Mouse (Mus musculus): ENCODE measurements around the gene Cdx2. TPM values are rescaled to one million over a fixed set of nuclear protein-coding genes. Genes with fewer than 3 reads are reported as not detected.

Cdx2 gene
- 0.09 TPM in 1 of 2 replicates, not detected in the other for polyA plus RNA-seq (2015; fragmentation: Nextera tagmentation; extraction: Ambion mirVana)

DNA sequence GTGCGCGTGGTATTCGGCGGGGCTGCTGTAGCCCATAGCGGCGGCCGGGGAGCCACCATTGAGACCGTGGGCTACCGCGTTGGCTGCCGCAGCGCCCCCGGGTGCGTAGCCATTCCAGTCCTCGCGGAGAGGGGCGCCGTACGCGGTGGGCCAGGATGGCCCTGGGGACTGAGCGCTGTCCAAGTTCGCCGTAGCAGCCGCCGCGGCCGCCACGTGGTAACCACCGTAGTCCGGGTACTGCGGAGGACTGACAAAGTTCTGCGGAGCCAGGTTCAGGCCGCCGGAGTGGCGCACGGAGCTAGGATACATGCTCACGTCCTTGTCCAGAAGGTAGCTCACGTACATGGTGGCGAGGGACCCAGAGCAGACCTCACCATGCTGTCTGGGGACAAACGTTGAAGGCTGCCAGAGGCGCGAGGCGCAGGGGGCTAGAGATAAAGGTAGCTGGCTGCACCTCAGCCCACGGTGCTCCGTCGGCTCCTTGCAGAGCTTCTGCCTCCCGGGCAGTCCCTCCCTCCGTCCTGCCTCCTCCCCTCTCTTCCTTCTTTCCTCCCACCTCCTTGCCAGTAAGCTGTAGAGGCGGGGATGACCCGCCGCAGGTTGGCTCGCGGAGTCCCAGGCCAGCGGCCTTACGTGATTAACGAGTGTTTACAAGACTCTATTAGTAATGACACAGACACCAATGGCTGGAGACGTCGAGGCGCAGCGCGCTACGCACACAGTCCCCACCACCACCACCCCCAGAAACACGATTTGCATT lies at the start of gene Cdx2:
Gene Cdx2, minus strand, starts transcription at position 633 of the 760 bp plus-strand sequence.
- H3K4me2 ChIP-seq (ENCODE audit: low read depth, low read length): peak within 1 kb of the TSS; percentile 3; the same call in 1 of the 2 replicates
- H3K27me3 ChIP-seq (ENCODE audit: control insufficient read depth, insufficient read depth, low read depth, low read length): peaks cover 98% of the 10 kb centered on the region
- no peak within 1 kb of the TSS for H3K27ac ChIP-seq (ENCODE audit: low read length)
- no peak within 1 kb of the TSS for H3K4me3 ChIP-seq (ENCODE audit: low read length)
- H3K9ac ChIP-seq (ENCODE audit: low read length): no peak within 1 kb of the TSS
- H3K36me3 ChIP-seq (ENCODE audit: control insufficient read depth, insufficient read depth, low read length): no peaks in the 10 kb centered on the region
- H3K4me1 ChIP-seq (replicated peaks; ENCODE audit: control insufficient read depth, insufficient read depth, low read length): peaks cover 5% of the 10 kb centered on the region; the same call in 1 of the 2 replicates
- WGBS: under 1% methylated on average over 51 of the region's 63 CpGs
- ATAC-seq (ENCODE audit: low read depth): no peak
- no peaks in the 10 kb centered on the region for H3K9me3 ChIP-seq (ENCODE audit: control insufficient read depth, low read length)

DNA sequence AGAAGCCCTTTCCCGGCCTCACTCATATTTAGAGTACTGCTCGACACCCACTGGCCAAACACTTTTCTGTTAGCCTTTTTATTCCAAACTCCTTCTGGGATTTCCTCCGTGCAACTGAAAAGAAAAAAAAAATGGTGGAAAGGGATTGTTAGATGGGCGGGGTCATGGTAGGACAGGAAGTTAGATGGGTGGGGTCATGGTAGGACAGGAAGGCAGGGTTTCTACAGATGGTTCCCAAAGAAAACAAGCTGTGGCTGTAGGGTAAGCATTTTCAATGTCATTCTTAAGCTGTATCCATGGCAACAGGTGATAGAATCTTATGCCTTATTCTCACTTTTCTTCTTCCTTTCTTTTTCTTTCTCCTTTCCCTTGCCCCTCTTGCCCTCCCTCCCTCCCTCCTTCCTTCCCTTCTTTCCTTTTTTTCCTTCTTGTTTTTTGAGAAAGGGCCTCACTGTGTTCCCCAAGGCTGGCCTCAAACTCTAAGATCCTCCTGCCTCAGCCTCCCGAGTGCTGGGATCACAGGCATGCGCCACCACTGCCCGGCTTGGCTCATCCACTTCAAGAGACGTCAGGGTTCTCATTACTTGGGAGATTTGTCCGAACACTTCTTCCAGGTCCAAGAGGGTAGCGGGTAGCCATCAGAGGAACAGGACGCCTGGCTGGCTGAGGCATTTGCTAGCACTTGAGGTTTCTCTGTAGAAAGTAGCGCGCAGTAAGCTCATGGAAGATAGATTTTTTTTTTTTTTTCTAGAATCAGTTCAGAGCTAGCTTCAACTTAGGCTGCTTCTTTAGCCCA lies 49.4 kb upstream of the Cdx2 start:
- Histone ChIP-seq H3K27ac (ENCODE audit: low read length) (no peak overlapping the region), H3K9me3 (ENCODE audit: control insufficient read depth, low read length) (no peaks in the 10 kb centered on the region), H3K27me3 (ENCODE audit: control insufficient read depth, insufficient read depth, low read depth, low read length) (no peaks in the 10 kb centered on the region), H3K9ac (ENCODE audit: low read length) (no peak overlapping the region), H3K4me2 (ENCODE audit: low read depth, low read length) (no peak overlapping the region), H3K4me1 (replicated peaks; ENCODE audit: control insufficient read depth, insufficient read depth, low read length) (no peaks in the 10 kb centered on the region), H3K4me3 (ENCODE audit: low read length) (no peak overlapping the region), H3K36me3 (ENCODE audit: control insufficient read depth, insufficient read depth, low read length) (no peaks in the 10 kb centered on the region)
- WGBS: 82% methylated on average over 13 of the region's 13 CpGs
- ATAC-seq (ENCODE audit: low read depth): no peak

- WGBS: 55% methylated on average over 3 of the region's 3 CpGs
- no peaks in the 10 kb centered on the region for H3K36me3 ChIP-seq (ENCODE audit: control insufficient read depth, insufficient read depth, low read length)
- H3K9ac ChIP-seq (ENCODE audit: low read length): no peak overlapping the region
- H3K27me3 ChIP-seq (ENCODE audit: control insufficient read depth, insufficient read depth, low read depth, low read length): no peaks in the 10 kb centered on the region
- H3K4me2 ChIP-seq (ENCODE audit: low read depth, low read length): no peak overlapping the region
- no peak overlapping the region for H3K27ac ChIP-seq (ENCODE audit: low read length)
- H3K9me3 ChIP-seq (ENCODE audit: control insufficient read depth, low read length): no peaks in the 10 kb centered on the region
- H3K4me1 ChIP-seq (replicated peaks; ENCODE audit: control insufficient read depth, insufficient read depth, low read length): no peaks in the 10 kb centered on the region
- no peak overlapping the region for H3K4me3 ChIP-seq (ENCODE audit: low read length)
- no peak for ATAC-seq (ENCODE audit: low read depth)
Measured at GRCm38 (mm10) chr5:147355788-147356187, 48.7 kb upstream of the Cdx2 start.

GRCm38 (mm10) chr5:147354985-147355384 lies 47.9 kb upstream of the Cdx2 start:
- H3K27ac ChIP-seq (ENCODE audit: low read length): no peak overlapping the region
- no peaks in the 10 kb centered on the region for H3K27me3 ChIP-seq (ENCODE audit: control insufficient read depth, insufficient read depth, low read depth, low read length)
- H3K36me3 ChIP-seq (ENCODE audit: control insufficient read depth, insufficient read depth, low read length): no peaks in the 10 kb centered on the region
- no peaks in the 10 kb centered on the region for H3K9me3 ChIP-seq (ENCODE audit: control insufficient read depth, low read length)
- no peak overlapping the region for H3K4me2 ChIP-seq (ENCODE audit: low read depth, low read length)
- no peak overlapping the region for H3K9ac ChIP-seq (ENCODE audit: low read length)
- WGBS: 73% methylated on average over 8 of the region's 8 CpGs
- H3K4me3 ChIP-seq (ENCODE audit: low read length): no peak overlapping the region
- ATAC-seq (ENCODE audit: low read depth): no peak
- H3K4me1 ChIP-seq (replicated peaks; ENCODE audit: control insufficient read depth, insufficient read depth, low read length): no peaks in the 10 kb centered on the region

DNA sequence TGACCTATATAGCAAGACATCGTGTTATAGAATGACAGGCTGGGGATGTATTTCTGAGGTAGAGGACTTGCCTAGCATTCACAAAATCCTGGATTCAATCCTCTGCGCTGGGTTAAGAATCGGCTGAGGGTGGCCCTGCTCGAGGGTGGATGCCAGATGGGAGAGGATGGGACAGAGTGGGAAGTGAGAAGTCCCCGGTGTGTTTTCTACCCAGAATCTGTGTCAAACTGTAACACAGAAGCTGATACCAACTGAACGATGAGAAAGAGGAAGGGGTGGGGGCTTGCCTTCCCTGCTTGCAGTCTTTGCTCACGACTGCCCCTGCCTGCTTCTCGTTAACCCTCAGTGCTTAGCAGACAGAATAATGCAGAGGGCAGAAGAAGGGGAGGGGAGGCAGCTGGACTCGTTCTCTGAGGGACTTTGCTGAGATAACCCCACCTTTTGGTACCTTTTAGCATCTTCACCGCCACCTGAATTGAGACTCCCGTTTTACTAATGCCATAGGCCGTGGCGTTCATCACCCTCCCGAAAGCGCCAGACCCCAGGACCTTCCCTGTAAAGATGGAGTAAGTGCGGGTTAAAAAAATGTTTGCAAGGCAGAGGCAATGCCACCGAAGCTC lies 47.2 kb upstream of the Cdx2 start:
- 60% methylated on average over 17 of the region's 17 CpGs for WGBS
- no peaks in the 10 kb centered on the region for H3K27me3 ChIP-seq (ENCODE audit: control insufficient read depth, insufficient read depth, low read depth, low read length)
- H3K4me2 ChIP-seq (ENCODE audit: low read depth, low read length): no peak overlapping the region
- H3K4me3 ChIP-seq (ENCODE audit: low read length): no peak overlapping the region
- H3K4me1 ChIP-seq (replicated peaks; ENCODE audit: control insufficient read depth, insufficient read depth, low read length): no peaks in the 10 kb centered on the region
- H3K9me3 ChIP-seq (ENCODE audit: control insufficient read depth, low read length): no peaks in the 10 kb centered on the region
- H3K9ac ChIP-seq (ENCODE audit: low read length): no peak overlapping the region
- H3K27ac ChIP-seq (ENCODE audit: low read length): no peak overlapping the region
- H3K36me3 ChIP-seq (ENCODE audit: control insufficient read depth, insufficient read depth, low read length): no peaks in the 10 kb centered on the region
- ATAC-seq (ENCODE audit: low read depth): no peak

GRCm38 (mm10) chr5:147351931-147352330 lies 44.9 kb upstream of the Cdx2 start:
- Histone ChIP-seq H3K27ac (ENCODE audit: low read length) (no peak overlapping the region), H3K36me3 (ENCODE audit: control insufficient read depth, insufficient read depth, low read length) (no peaks in the 10 kb centered on the region), H3K4me1 (replicated peaks; ENCODE audit: control insufficient read depth, insufficient read depth, low read length) (no peaks in the 10 kb centered on the region), H3K4me3 (ENCODE audit: low read length) (no peak overlapping the region), H3K9ac (ENCODE audit: low read length) (no peak overlapping the region), H3K27me3 (ENCODE audit: control insufficient read depth, insufficient read depth, low read depth, low read length) (no peaks in the 10 kb centered on the region), H3K4me2 (ENCODE audit: low read depth, low read length) (no peak overlapping the region), H3K9me3 (ENCODE audit: control insufficient read depth, low read length) (no peaks in the 10 kb centered on the region)
- WGBS: 86% methylated on average over 8 of the region's 8 CpGs
- ATAC-seq (ENCODE audit: low read depth): no peak

DNA sequence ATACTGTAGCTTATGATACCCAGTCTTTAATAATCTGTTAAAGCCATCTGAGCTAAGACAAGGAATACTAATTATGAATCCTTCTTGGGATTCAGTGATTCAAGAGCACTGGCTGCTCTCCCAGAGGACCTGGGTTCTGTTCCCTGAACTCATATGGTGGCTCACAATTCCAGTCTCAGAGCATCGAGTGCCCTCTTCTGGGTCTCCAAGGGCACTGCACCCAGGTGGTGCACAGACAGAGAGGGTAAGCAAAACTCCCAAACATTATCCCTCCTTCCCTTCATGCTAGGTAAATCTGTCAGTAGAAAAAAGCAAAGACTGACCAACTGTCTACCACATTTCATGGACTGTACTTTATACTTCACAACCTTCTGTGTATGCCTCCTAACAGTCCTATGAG lies 38.9 kb upstream of the Cdx2 start:
- H3K9me3 ChIP-seq (ENCODE audit: control insufficient read depth, low read length): no peaks in the 10 kb centered on the region
- no peak overlapping the region for H3K4me2 ChIP-seq (ENCODE audit: low read depth, low read length)
- H3K36me3 ChIP-seq (ENCODE audit: control insufficient read depth, insufficient read depth, low read length): no peaks in the 10 kb centered on the region
- H3K4me3 ChIP-seq (ENCODE audit: low read length): no peak overlapping the region
- no peak for ATAC-seq (ENCODE audit: low read depth)
- H3K4me1 ChIP-seq (replicated peaks; ENCODE audit: control insufficient read depth, insufficient read depth, low read length): no peaks in the 10 kb centered on the region
- H3K27me3 ChIP-seq (ENCODE audit: control insufficient read depth, insufficient read depth, low read depth, low read length): no peaks in the 10 kb centered on the region
- 53% methylated on average over 1 of the region's 1 CpGs for WGBS
- no peak overlapping the region for H3K9ac ChIP-seq (ENCODE audit: low read length)
- no peak overlapping the region for H3K27ac ChIP-seq (ENCODE audit: low read length)

DNA sequence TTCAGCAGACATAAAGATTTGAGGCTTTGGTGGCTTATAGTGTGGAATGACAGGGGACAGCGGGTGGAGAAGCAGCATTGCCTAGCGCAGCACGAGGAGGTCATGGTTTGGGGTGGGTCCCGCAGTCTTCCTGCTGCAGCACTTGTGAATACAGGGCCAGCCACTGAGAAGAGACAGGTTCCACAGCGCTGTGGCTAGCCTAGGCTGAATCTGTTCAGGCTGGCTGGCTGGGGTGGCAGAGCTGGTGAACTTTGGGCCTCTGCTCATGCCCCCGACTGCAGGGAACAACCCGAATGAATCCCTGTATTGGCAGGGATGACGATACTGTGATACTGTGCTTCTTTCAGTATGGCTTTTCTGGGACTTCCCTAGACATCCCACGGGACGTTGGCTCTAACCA lies 36.8 kb upstream of the Cdx2 start:
- Histone ChIP-seq H3K9ac (ENCODE audit: low read length) (no peak overlapping the region), H3K4me2 (ENCODE audit: low read depth, low read length) (no peak overlapping the region), H3K4me1 (replicated peaks; ENCODE audit: control insufficient read depth, insufficient read depth, low read length) (no peaks in the 10 kb centered on the region), H3K27me3 (ENCODE audit: control insufficient read depth, insufficient read depth, low read depth, low read length) (no peaks in the 10 kb centered on the region), H3K4me3 (ENCODE audit: low read length) (no peak overlapping the region), H3K27ac (ENCODE audit: low read length) (no peak overlapping the region), H3K36me3 (ENCODE audit: control insufficient read depth, insufficient read depth, low read length) (no peaks in the 10 kb centered on the region), H3K9me3 (ENCODE audit: control insufficient read depth, low read length) (no peaks in the 10 kb centered on the region)
- WGBS: 74% methylated on average over 10 of the region's 10 CpGs
- no peak for ATAC-seq (ENCODE audit: low read depth)

DNA sequence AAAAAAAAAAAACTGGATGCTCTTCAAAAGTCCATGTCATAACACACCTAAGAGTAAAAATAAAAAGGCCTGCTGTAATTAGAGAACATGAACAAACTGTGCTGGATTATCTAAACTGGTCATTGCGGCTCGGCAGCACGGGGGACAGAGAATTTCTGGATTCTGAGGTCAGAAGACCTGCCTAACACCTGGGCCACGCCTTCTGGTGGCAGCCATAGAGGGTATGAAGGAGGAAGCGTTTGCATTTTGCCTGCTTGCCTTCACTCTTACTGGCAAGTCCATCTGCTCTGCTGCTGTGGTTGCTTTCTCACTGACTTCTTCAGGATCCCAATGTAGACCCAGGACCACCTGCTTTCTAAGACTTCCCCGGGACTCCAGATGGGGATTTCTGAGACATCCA lies 35.8 kb upstream of the Cdx2 start:
- no peaks in the 10 kb centered on the region for H3K36me3 ChIP-seq (ENCODE audit: control insufficient read depth, insufficient read depth, low read length)
- no peak overlapping the region for H3K4me3 ChIP-seq (ENCODE audit: low read length)
- no peak for ATAC-seq (ENCODE audit: low read depth)
- no peak overlapping the region for H3K4me2 ChIP-seq (ENCODE audit: low read depth, low read length)
- H3K27ac ChIP-seq (ENCODE audit: low read length): no peak overlapping the region
- no peak overlapping the region for H3K9ac ChIP-seq (ENCODE audit: low read length)
- H3K4me1 ChIP-seq (replicated peaks; ENCODE audit: control insufficient read depth, insufficient read depth, low read length): no peaks in the 10 kb centered on the region
- no peaks in the 10 kb centered on the region for H3K27me3 ChIP-seq (ENCODE audit: control insufficient read depth, insufficient read depth, low read depth, low read length)
- no peaks in the 10 kb centered on the region for H3K9me3 ChIP-seq (ENCODE audit: control insufficient read depth, low read length)
- WGBS: 79% methylated on average over 6 of the region's 6 CpGs
